Mouse (Mus musculus): ENCODE data around the gene Etfa.

GRCm38 (mm10) chr9:55540391-55540770 lies 28.3 kb upstream of the Etfa start:
- no peak for TF ChIP-seq CTCF (IDR thresholded peaks at IDR 0.05)
- TF ChIP-seq EP300 (IDR thresholded peaks at IDR 0.05), result no peak
